Mouse (Mus musculus): ENCODE results near the gene Dynlt1f. TPM values are rescaled to one million over a fixed set of nuclear protein-coding genes. Genes with fewer than 3 reads are reported as not detected.
"Not testable (repeated sequence)": the region's sequence is repeated elsewhere in the genome, so short reads cannot be mapped to it uniquely, and the experiment has no call there.

The Dynlt1f gene
- polyA plus RNA-seq, 1 experiment: 20.6 TPM

DNA sequence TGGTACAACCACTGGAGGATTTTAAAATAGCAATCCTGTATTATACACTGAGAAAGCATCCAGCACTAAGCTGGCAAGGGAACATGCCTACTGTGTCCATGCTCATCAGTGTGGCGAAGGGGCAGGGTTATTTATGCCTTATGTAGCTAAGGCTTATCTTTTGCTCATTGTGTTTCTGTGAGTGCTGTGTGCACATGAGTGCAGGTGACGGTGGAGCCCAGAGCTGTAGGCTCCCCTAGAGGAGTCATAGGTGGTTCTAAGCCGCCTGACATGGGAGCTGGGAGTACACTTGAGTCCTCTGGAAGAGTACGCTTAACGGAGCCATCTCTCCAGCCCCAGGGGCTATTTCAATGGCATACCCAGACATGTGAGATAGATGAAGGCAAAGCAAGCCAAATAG, 36.4 kb downstream of the Dynlt1f start:
- not testable (repeated sequence) for H3K27ac ChIP-seq (ENCODE audit: insufficient read depth, low read length); H3K4me3 ChIP-seq (ENCODE audit: insufficient read depth, low read length); H3K4me1 ChIP-seq (ENCODE audit: control insufficient read depth, insufficient read depth, low read length)

DNA sequence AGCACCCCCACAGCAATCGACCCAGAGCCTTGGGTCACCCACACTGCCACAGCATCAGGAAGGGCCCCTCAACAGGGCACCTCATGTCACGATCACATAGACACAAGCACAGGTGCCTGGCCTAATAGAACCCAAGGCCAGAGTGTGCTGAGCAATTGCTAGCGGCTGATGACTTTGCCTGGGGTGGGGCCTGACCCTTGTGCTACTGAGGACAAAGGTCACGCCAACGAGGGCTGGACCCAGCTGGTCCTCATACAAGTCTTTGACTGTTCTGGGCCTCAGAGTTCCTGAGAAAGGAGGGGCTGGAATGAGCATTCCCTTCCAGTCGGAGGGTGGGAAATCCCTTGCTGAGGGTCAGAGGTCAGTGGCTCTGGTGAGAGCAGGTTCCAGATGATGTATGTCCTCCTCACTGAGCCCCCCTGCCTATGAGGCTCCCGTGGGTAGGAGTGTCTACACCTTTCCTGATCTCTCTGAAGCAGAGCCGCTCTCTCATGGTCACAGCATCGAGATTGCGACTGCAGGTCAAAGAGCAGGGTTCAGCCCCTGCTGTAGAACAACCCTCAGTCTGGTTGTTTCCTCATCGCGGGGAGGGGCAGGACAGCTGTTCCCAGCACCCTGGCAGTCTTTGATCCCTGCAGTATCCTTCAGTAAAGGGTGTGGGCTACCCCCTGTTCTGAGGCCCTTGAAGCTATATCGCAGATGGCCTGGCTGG, 37.9 kb downstream of the Dynlt1f start:
- H3K27ac ChIP-seq (ENCODE audit: insufficient read depth, low read length); H3K4me1 ChIP-seq (ENCODE audit: control insufficient read depth, insufficient read depth, low read length); H3K4me3 ChIP-seq (ENCODE audit: insufficient read depth, low read length): not testable (repeated sequence)

DNA sequence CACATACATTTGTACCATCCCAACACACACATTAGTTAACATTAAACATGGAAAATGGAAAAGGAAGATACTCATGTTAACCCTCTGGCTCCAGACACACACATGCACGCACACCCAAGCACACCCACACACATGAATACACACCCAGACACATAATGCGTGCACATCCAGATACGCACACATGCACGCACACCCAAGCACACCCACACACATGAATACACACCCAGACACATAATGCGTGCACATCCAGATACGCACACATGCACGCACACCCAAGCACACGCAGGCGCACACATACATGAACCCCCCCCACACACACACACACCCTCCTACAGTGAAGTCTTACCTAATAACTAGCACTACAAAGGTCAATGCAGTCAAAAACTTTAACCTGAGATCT, 39.0 kb downstream of the Dynlt1f start:
- not testable (repeated sequence) for H3K27ac ChIP-seq (ENCODE audit: insufficient read depth, low read length); H3K4me3 ChIP-seq (ENCODE audit: insufficient read depth, low read length); H3K4me1 ChIP-seq (ENCODE audit: control insufficient read depth, insufficient read depth, low read length)

DNA sequence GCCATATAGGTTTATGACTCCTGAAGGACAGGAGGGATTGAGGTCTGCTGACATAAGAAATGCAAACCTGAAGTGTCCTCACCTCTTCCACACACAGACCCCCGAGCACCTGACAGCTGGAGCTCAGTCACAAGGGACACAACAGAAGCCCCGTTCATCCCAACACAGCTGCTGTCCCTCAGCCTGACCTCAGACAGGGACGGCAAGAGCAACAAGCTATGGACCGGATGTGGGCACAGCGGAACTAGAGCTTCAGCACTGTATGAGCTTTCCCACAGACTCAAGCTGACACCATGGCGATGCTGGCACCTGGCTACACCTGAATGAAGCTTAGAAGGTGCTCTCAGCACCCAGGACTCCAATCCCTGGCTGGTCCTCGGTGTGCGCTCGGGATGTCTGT, 41.4 kb downstream of the Dynlt1f start:
- H3K4me1 ChIP-seq (ENCODE audit: control insufficient read depth, insufficient read depth, low read length); H3K27ac ChIP-seq (ENCODE audit: insufficient read depth, low read length); H3K4me3 ChIP-seq (ENCODE audit: insufficient read depth, low read length): not testable (repeated sequence)

DNA sequence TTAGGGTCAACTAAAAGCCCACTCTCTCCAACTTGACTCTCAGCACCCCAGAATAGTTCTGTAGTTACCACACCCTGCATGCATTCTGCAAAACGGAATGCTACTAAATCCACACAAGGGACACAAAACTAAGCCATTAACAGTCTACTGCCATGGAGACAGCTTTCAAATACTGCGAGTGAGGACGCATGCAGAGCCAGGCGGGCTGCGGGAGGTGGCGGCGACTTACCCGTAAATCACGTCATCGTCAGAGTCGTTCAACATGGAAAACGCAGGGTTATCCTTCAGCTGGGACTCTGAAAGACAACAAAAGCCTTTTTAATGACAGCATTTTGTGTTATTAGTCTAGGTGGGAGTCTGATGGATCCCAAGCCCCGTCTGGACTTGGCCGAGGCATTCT, 42.2 kb downstream of the Dynlt1f start:
- not testable (repeated sequence) for H3K4me3 ChIP-seq (ENCODE audit: insufficient read depth, low read length); H3K27ac ChIP-seq (ENCODE audit: insufficient read depth, low read length); H3K4me1 ChIP-seq (ENCODE audit: control insufficient read depth, insufficient read depth, low read length)

DNA sequence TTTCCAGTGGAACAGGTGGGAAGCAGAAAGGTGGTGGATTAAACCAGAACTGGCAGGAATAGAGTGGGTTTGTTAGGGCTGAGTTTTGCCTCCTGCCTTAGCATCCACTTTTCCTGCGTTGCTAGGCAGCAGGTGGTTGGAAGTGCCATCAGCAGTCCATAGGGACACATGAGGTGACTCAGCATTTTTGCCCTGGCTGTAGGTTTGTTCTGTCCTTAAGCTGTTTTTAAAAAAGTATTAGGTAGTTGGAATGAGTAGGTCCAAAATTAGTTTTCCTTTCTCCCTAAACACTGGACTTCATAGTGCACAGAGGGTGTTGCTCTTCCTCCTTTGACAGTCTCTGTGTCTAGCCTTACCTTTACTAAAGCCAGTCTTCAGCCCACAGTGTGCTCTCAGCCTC, 50.4 kb downstream of the Dynlt1f start:
- not testable (repeated sequence) for H3K4me3 ChIP-seq (ENCODE audit: insufficient read depth, low read length); H3K4me1 ChIP-seq (ENCODE audit: control insufficient read depth, insufficient read depth, low read length); H3K27ac ChIP-seq (ENCODE audit: insufficient read depth, low read length)

DNA sequence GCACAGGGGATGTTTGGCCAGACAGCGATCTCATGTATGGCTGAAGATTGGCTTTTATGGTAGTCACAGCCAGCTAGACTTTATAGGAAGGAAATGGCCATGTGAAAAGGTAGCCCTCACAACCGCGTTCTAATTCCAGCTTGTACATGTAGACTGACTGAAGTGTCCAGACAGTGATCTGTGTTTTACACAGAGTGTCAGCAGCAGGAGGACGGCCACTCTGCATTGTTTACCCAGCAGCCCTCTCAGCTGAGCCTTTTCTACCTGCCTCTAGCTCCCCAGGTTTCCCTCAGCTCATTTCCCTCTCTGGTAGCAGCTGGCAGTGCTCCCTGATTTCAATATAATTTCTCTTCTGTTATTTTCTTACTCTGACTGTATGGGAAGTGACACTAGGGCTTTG, 53.5 kb downstream of the Dynlt1f start:
- H3K4me1 ChIP-seq (ENCODE audit: control insufficient read depth, insufficient read depth, low read length); H3K4me3 ChIP-seq (ENCODE audit: insufficient read depth, low read length); H3K27ac ChIP-seq (ENCODE audit: insufficient read depth, low read length): not testable (repeated sequence)

DNA sequence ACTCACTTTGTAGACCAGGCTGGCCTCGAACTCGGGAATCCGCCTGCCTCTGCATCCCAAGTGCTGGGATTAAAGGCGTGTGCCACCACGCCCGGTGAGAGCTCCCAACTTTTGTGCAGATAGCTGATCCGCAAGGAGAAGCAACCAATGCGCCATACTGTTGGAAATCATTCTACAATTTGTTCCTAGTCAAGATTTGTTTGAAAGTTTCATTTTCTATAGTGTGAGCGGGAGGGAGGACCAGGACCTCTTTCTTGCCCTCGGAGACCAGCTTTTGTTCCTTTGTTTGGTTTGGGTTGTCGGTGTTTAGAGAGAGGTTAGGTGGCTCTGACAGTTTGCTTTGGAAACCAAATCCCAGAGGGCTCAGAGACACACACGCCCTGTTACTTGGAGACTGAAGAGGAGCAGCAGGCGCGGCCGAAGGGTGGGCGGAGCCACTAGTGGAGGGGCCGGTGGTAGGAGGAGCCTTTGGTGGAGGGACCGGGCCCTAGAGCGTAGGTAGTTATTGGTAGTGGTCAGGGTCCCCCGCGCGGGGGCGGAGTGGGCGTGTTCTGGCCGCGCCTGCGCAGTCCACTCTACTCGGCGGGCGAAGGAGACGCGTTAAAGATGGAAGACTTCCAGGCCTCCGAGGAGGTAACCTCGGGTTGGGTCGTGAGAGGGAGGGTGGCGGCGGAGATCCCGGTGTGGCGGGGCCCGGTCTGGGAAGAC, 54.3 kb downstream of the Dynlt1f start, which contains the start of gene Dynlt1c:
Gene Dynlt1c, plus strand, starts transcription at position 468 of the 708 bp plus-strand sequence.
- H3K27ac ChIP-seq (ENCODE audit: insufficient read depth, low read length); H3K4me1 ChIP-seq (ENCODE audit: control insufficient read depth, insufficient read depth, low read length): not testable (repeated sequence)
- peak within 1 kb of the TSS; percentile 34; the same call in 1 of the 2 replicates for H3K4me3 ChIP-seq (ENCODE audit: insufficient read depth, low read length)

DNA sequence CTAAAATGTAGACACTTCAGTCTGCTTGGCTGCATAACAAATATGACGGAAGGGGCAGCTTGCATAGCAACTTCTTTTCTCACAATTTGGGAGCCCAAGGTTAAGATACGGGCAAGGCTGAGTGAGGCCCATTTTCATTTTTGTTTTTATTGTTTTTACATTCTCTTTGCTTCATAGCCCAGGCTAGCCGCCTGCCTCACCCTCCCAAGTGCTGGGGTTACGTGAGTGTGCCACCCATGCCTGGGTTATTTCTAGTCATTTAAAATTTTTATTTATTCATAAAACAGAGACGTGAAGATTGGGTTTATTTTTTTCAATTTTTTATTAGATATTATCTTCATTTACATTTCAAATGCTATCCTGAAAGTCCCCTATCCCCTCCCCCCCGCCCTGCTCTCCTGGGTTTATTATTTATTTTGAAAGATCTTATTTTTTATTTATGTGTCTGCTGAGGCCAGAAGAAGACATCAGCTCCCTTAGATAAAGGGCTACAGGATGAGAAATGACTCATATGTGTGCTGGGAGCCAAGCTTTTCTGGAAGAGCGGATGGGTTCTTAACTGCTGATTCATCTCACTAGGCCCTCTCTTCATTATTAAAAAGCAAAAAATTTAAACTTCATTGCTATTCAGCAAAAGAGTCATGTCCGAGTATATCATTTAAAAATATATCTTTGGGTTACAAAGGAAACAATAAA, 55.3 kb downstream of the Dynlt1f start:
- H3K4me3 ChIP-seq (ENCODE audit: insufficient read depth, low read length); H3K27ac ChIP-seq (ENCODE audit: insufficient read depth, low read length); H3K4me1 ChIP-seq (ENCODE audit: control insufficient read depth, insufficient read depth, low read length): not testable (repeated sequence)

DNA sequence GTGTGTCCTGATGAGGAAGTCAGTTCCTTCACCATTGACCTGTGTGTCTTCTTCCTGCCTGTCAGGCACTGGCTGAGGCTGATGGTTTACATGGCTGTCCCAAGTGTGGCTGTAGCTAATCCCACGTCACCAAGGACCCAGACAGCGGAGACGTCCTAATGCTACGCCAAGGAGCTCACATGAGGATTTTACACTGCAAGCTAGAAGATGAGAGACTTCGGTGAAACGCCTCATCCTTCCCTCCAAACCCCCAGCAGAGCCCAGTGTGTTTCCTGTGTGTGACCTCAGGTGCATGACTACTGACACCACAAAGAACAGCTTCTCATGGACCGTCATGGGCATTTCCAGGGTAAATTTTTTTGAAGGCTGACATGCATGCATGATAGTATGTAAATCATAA, 57.3 kb downstream of the Dynlt1f start:
- not testable (repeated sequence) for H3K27ac ChIP-seq (ENCODE audit: insufficient read depth, low read length); H3K4me3 ChIP-seq (ENCODE audit: insufficient read depth, low read length); H3K4me1 ChIP-seq (ENCODE audit: control insufficient read depth, insufficient read depth, low read length)

Other genes with a start within 250 kb of the Dynlt1f start
- 86.0 and 92.2 TPM in 2 replicates for gene Dynlt1b, start 225.8 kb downstream of the Dynlt1f start, polyA plus RNA-seq (2012; rRNA removed)
- gene Dynlt1c, start 54.2 kb downstream of the Dynlt1f start, polyA plus RNA-seq (2012; rRNA removed): 10.6 and 10.7 TPM in 2 replicates
- gene Sytl3, start 3.2 kb upstream of the Dynlt1f start, polyA plus RNA-seq (2012; rRNA removed): 0.13 and 0.15 TPM in 2 replicates
- 53.2 and 56.4 TPM in 2 replicates for gene Ezr, start 126.9 kb upstream of the Dynlt1f start, polyA plus RNA-seq (2012; rRNA removed)

Measured in cortical plate, adult 2 months (tissue).